Mouse (Mus musculus): ENCODE data around the gene Tmed2.
"Not testable (repeated sequence)": the region's sequence is repeated elsewhere in the genome, so short reads cannot be mapped to it uniquely, and the experiment has no call there.

The Tmed2 gene

GRCm38 (mm10) chr5:124575467-124575866 lies 35.0 kb downstream of the Tmed2 start:
- DNase-seq (ENCODE audit: low spot score in 2 of 2): no peak

- DNase-seq (ENCODE audit: low spot score in 2 of 2): peak; percentile 94 to 97
Observed at GRCm38 (mm10) chr5:124578633-124579317, 38.3 kb downstream of the Tmed2 start, which contains the start of the genes Eif2b1 and Gtf2h3. Gene Eif2b1, minus strand, starts transcription at chr5:124579131. Gene Gtf2h3, plus strand, starts transcription at chr5:124579140.

GRCm38 (mm10) chr5:124582515-124582914 lies 42.0 kb downstream of the Tmed2 start:
- no peak for DNase-seq (ENCODE audit: low spot score in 2 of 2)

DNA sequence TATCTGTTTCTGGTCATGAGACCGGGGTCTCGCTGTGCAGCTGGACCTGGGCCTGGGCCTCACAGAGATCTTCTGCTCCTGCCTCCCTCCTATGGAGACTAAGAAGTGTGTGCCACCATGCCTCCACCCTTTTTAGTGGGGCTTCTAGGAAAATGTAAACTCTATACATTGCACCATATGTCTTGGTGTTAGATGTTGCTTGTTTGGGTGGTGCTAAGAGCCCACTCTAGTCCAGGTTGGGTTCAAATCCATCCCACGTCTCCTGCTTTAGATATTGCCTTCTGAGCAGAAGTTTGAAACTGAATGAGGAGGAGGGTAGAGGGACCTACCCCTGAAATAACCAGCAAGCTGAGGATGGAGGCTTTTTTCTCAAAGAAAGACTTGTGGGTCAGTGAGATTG lies 52.3 kb downstream of the Tmed2 start:
- no peak for DNase-seq (ENCODE audit: low spot score in 2 of 2)

- DNase-seq (ENCODE audit: low spot score in 2 of 2): peak; percentile 95 to 97
Observed at GRCm38 (mm10) chr5:124598224-124599174, 58.0 kb downstream of the Tmed2 start.

- not testable (repeated sequence) for DNase-seq (ENCODE audit: low spot score in 2 of 2)
Observed at GRCm38 (mm10) chr5:124599726-124600125, 59.2 kb downstream of the Tmed2 start.

Data from right cerebral cortex, adult 2 months (tissue).